Mouse (Mus musculus) embryonic facial prominence, embryonic 14.5 days (tissue): ENCODE data around the gene Dhrs4. TPM values are rescaled to one million over a fixed set of nuclear protein-coding genes. Genes with fewer than 3 reads are reported as not detected.

Experiments
- ATAC-seq: fragments of 200-750 bp; cut with Nextera tagmentation; 2 replicates; pipeline ENCODE4 v1.8.0; 2017; ENCODE audit warnings: low read depth, moderate number of reproducible peaks, moderate TSS enrichment
- DNase-seq: peaks from one replicate; pipeline ENCODE4 v3.0.0-alpha.2; 2015; ENCODE audit warnings: low spot score
- H3K27ac ChIP-seq: fragments of 300-500 bp; sonication (generic); replicated peaks from 2 replicates; pipeline ENCODE4 v1.5.1; 2014; ENCODE audit warnings: low read depth, mild to moderate bottlenecking, low read length, moderate library complexity
- H3K27me3 ChIP-seq: fragments of 300-500 bp; sonication (generic); replicated peaks from 2 replicates; pipeline ENCODE4 v1.6.1; 2014; ENCODE audit warnings: low read length; ENCODE audit not compliant: control insufficient read depth, insufficient read depth
- H3K36me3 ChIP-seq: fragments of 300-500 bp; sonication (generic); 2 replicates; pipeline ENCODE4 v1.6.1; 2014; ENCODE audit warnings: low read length, mixed read lengths; ENCODE audit not compliant: control insufficient read depth, insufficient read depth
- H3K4me1 ChIP-seq: fragments of 300-500 bp; sonication (generic); 2 replicates; pipeline ENCODE4 v1.6.1; 2014; ENCODE audit warnings: antibody characterized with exemption, low read length; ENCODE audit not compliant: control insufficient read depth, insufficient read depth
- H3K4me2 ChIP-seq: fragments of 300-500 bp; sonication (generic); 2 replicates; pipeline ENCODE4 v1.6.1; 2014; ENCODE audit warnings: low read depth, mild to moderate bottlenecking, low read length, moderate library complexity, mixed read lengths
- H3K4me3 ChIP-seq: fragments of 300-500 bp; sonication (generic); 2 replicates; pipeline ENCODE4 v1.5.1; 2014; ENCODE audit warnings: low read depth, mild to moderate bottlenecking, low read length
- H3K9ac ChIP-seq: fragments of 300-500 bp; sonication (generic); 2 replicates; pipeline ENCODE4 v1.6.1; 2014; ENCODE audit warnings: low read depth, mild to moderate bottlenecking, low read length, moderate library complexity, mixed read lengths
- H3K9me3 ChIP-seq: fragments of 300-500 bp; sonication (generic); 2 replicates; pipeline ENCODE4 v1.6.1; 2016; ENCODE audit warnings: low read length; ENCODE audit not compliant: control insufficient read depth
- WGBS: fragments of 180-500 bp; shearing (Covaris S2); extraction: QIAGEN DNeasy Blood & Tissue Kit; methylation state at CpG from one replicate; pipeline ENCODE4 v1.1.7; 2014; 5-methylcytosine and 5-hydroxymethylcytosine counted together
- polyA plus RNA-seq: library from polyadenylated mRNA; unstranded; fragments of >200 nt; fragmentation: Nextera tagmentation; extraction: Ambion mirVana; gene quantifications from 2 replicates; pipeline ENCODE4 v1.2.1, GENCODE M21; 2014

Gene Dhrs4
- 46.9 and 47.4 TPM in 2 replicates for polyA plus RNA-seq

- H3K27ac ChIP-seq = peak within 1 kb of the TSS; percentile 86
- H3K4me2 ChIP-seq = peak within 1 kb of the TSS; percentile 69
- DNase-seq (peak; percentile 94), ATAC-seq (peak; percentile 98)
- no peaks in the 10 kb centered on the region; the same call in 1 of the 2 replicates for H3K4me1 ChIP-seq
- H3K36me3 ChIP-seq = peaks cover 13% of the 10 kb centered on the region; the same call in 1 of the 2 replicates
- 1% methylated on average over 27 of the region's 38 CpGs for WGBS
- H3K9me3 ChIP-seq = no peaks in the 10 kb centered on the region
- no peaks in the 10 kb centered on the region for H3K27me3 ChIP-seq
- peak within 1 kb of the TSS; percentile 71 for H3K4me3 ChIP-seq
- peak within 1 kb of the TSS; percentile 77 for H3K9ac ChIP-seq
Observed at GRCm38 (mm10) chr14:55478651-55479599, at the start of gene Dhrs4. Dhrs4 (plus strand) TSS chr14:55478758.

- H3K4me2 ChIP-seq = no peak overlapping the region
- ATAC-seq (no peak), DNase-seq (no peak)
- H3K4me3 ChIP-seq = no peak overlapping the region
- WGBS = 86% methylated on average over 4 of the region's 4 CpGs
- no peaks in the 10 kb centered on the region for H3K36me3 ChIP-seq
- no peaks in the 10 kb centered on the region for H3K4me1 ChIP-seq
- no peaks in the 10 kb centered on the region for H3K27me3 ChIP-seq
- no peak overlapping the region for H3K27ac ChIP-seq
- H3K9ac ChIP-seq = no peak overlapping the region
- no peaks in the 10 kb centered on the region for H3K9me3 ChIP-seq
Observed at GRCm38 (mm10) chr14:55430255-55430654, 48.3 kb upstream of the Dhrs4 start.

- no peaks in the 10 kb centered on the region for H3K27me3 ChIP-seq
- peaks cover 3% of the 10 kb centered on the region for H3K4me1 ChIP-seq
- H3K4me3 ChIP-seq = no peak overlapping the region
- H3K27ac ChIP-seq = no peak overlapping the region
- no peak for DNase-seq
- H3K36me3 ChIP-seq = no peaks in the 10 kb centered on the region
- no peak overlapping the region for H3K4me2 ChIP-seq
- ATAC-seq = no peak
- H3K9ac ChIP-seq = no peak overlapping the region
- H3K9me3 ChIP-seq = no peaks in the 10 kb centered on the region
- WGBS = 71% methylated on average over 1 of the region's 1 CpGs
Observed at GRCm38 (mm10) chr14:55433052-55433451, 45.5 kb upstream of the Dhrs4 start.

GRCm38 (mm10) chr14:55434825-55435224 is 43.7 kb upstream of the Dhrs4 start:
- Histone ChIP-seq H3K9me3 (no peaks in the 10 kb centered on the region), H3K4me1 (peaks cover 9% of the 10 kb centered on the region), H3K4me2 (no peak overlapping the region), H3K9ac (no peak overlapping the region), H3K4me3 (no peak overlapping the region), H3K27ac (no peak overlapping the region), H3K27me3 (no peaks in the 10 kb centered on the region), H3K36me3 (no peaks in the 10 kb centered on the region)
- ATAC-seq (no peak), DNase-seq (no peak)
- WGBS = 78% methylated on average over 3 of the region's 3 CpGs

GRCm38 (mm10) chr14:55437118-55437517 is 41.4 kb upstream of the Dhrs4 start:
- Histone ChIP-seq H3K36me3 (no peaks in the 10 kb centered on the region), H3K9me3 (no peaks in the 10 kb centered on the region), H3K9ac (no peak overlapping the region), H3K4me2 (no peak overlapping the region), H3K4me3 (no peak overlapping the region), H3K27ac (no peak overlapping the region), H3K4me1 (peaks cover 9% of the 10 kb centered on the region), H3K27me3 (no peaks in the 10 kb centered on the region)
- DNase-seq = no peak
- ATAC-seq = no peak
- WGBS = 67% methylated on average over 8 of the region's 8 CpGs

- H3K27me3 ChIP-seq = no peaks in the 10 kb centered on the region
- ATAC-seq (peak; percentile 55), DNase-seq (peak; percentile 80)
- peak overlapping the region; percentile 39; the same call in 1 of the 2 replicates for H3K27ac ChIP-seq
- no peak overlapping the region for H3K9ac ChIP-seq
- H3K4me3 ChIP-seq = no peak overlapping the region
- peaks cover 9% of the 10 kb centered on the region for H3K4me1 ChIP-seq
- no peak overlapping the region for H3K4me2 ChIP-seq
- H3K9me3 ChIP-seq = no peaks in the 10 kb centered on the region
- WGBS = 23% methylated on average over 6 of the region's 6 CpGs
- no peaks in the 10 kb centered on the region for H3K36me3 ChIP-seq
Observed at GRCm38 (mm10) chr14:55438193-55438784, 40.3 kb upstream of the Dhrs4 start.

- no peaks in the 10 kb centered on the region for H3K36me3 ChIP-seq
- H3K9me3 ChIP-seq = peaks cover 9% of the 10 kb centered on the region; the same call in 1 of the 2 replicates
- no peak for ATAC-seq
- 78% methylated on average over 2 of the region's 2 CpGs for WGBS
- no peak overlapping the region for H3K9ac ChIP-seq
- H3K4me1 ChIP-seq = no peaks in the 10 kb centered on the region
- no peak overlapping the region for H3K27ac ChIP-seq
- no peak for DNase-seq
- H3K27me3 ChIP-seq = no peaks in the 10 kb centered on the region
- no peak overlapping the region for H3K4me3 ChIP-seq
- H3K4me2 ChIP-seq = no peak overlapping the region
Observed at GRCm38 (mm10) chr14:55457693-55458092, 20.9 kb upstream of the Dhrs4 start.

- Histone ChIP-seq H3K9ac (no peak overlapping the region), H3K4me1 (no peaks in the 10 kb centered on the region), H3K27me3 (no peaks in the 10 kb centered on the region), H3K36me3 (no peaks in the 10 kb centered on the region), H3K4me3 (no peak overlapping the region), H3K4me2 (no peak overlapping the region), H3K27ac (no peak overlapping the region), H3K9me3 (peaks cover 9% of the 10 kb centered on the region; the same call in 1 of the 2 replicates)
- WGBS = 18% methylated on average over 10 of the region's 10 CpGs
- no peak for ATAC-seq
- peak; percentile 68 for DNase-seq
Observed at GRCm38 (mm10) chr14:55458273-55458672, 20.3 kb upstream of the Dhrs4 start.
